Mouse (Mus musculus) C2C12 (cell line): ENCODE measurements at regions not wholly inside any gene's neighbourhood (a gene's known extent, or its start where the extent isn't known, plus 50 kb on each side); places are given as distances from the start of the nearest gene placed in this dataset.

Experiments used
- H3K27me3 ChIP-seq: one replicate; pipeline ENCODE4 v1.6.1; 2011; ENCODE audit not compliant: control insufficient read depth, insufficient read depth, insufficient read length
- H3K36me3 ChIP-seq: one replicate; pipeline ENCODE4 v1.6.1; 2011; ENCODE audit not compliant: control insufficient read depth, insufficient read depth
- H3K4me3 ChIP-seq: one replicate; pipeline ENCODE4 v1.5.1; 2011; ENCODE audit warnings: mild to moderate bottlenecking, control low read depth; ENCODE audit not compliant: poor library complexity, insufficient read depth, severe bottlenecking
- H3K79me2 ChIP-seq: one replicate; pipeline ENCODE4 v1.6.1; 2011; ENCODE audit not compliant: control insufficient read depth, insufficient read depth
- H3K79me3 ChIP-seq: one replicate; pipeline ENCODE4 v1.6.1; 2011; ENCODE audit warnings: low read depth, control low read depth
- H3ac ChIP-seq: one replicate; pipeline ENCODE3; 2011; ENCODE audit warnings: low read depth; ENCODE audit not compliant: control insufficient read depth, insufficient read length
- CEBPB ChIP-seq: IDR thresholded peaks from one replicate; pipeline ENCODE4 v1.6.1; 2011; ENCODE audit warnings: low read depth, mild to moderate bottlenecking, control low read depth, moderate library complexity
- CTCF ChIP-seq: IDR thresholded peaks from one replicate; pipeline ENCODE4 v1.5.1; 2011; ENCODE audit not compliant: control insufficient read depth, insufficient read depth, insufficient read length
- FOSL1 ChIP-seq: IDR thresholded peaks from one replicate; pipeline ENCODE4 v1.8.0; 2011; ENCODE audit warnings: mild to moderate bottlenecking, low read length; ENCODE audit not compliant: poor library complexity, insufficient read depth, severe bottlenecking
- MAX ChIP-seq: IDR thresholded peaks from one replicate; pipeline ENCODE4 v1.6.1; 2011; ENCODE audit warnings: mild to moderate bottlenecking, control low read depth
- MYOD1 ChIP-seq: IDR thresholded peaks from one replicate; pipeline ENCODE4 v1.6.1; 2011; ENCODE audit warnings: low read depth; ENCODE audit not compliant: control insufficient read depth, insufficient read length
- MYOG ChIP-seq: IDR thresholded peaks from one replicate; pipeline ENCODE4 v1.6.1; 2011; ENCODE audit not compliant: control insufficient read depth, insufficient read length; ENCODE audit errors: extremely low read depth
- USF1 ChIP-seq: IDR thresholded peaks from one replicate; pipeline ENCODE4 v1.6.1; 2011; ENCODE audit warnings: low read depth, mild to moderate bottlenecking, control low read depth, moderate library complexity

DNA sequence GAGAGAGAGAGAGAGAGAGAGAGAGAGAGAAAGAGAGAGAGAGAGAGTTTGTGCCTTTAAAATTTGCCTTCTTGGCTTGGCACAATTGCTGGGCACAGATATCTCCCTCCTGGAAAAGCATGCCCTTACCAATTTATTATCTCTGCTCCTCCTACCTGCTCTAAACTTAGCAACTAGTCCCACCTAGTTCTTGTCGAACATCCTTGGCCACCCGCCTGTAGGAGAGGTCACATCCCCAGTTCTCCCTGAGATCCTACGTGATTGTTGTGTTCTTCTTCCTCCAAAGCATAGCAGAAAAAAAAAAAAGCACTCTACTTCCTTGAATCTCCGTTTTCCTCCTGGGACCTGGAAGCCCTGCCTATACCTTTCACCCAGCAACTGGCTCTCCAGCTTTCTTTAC is 101.8 kb downstream of the Polr2m start:
- H3K79me3 ChIP-seq: no peaks in the 10 kb centered on the region
- TF ChIP-seq MYOD1: no peak
- no peak for TF ChIP-seq CTCF
- TF ChIP-seq MAX: no peak
- TF ChIP-seq USF1: no peak
- no peak for TF ChIP-seq CEBPB
- no peak for TF ChIP-seq MYOG
- TF ChIP-seq FOSL1: no peak
- H3ac ChIP-seq: no peak overlapping the region
- no peaks in the 10 kb centered on the region for H3K36me3 ChIP-seq
- no peaks in the 10 kb centered on the region for H3K27me3 ChIP-seq
- no peak overlapping the region for H3K4me3 ChIP-seq
- H3K79me2 ChIP-seq: no peaks in the 10 kb centered on the region

DNA sequence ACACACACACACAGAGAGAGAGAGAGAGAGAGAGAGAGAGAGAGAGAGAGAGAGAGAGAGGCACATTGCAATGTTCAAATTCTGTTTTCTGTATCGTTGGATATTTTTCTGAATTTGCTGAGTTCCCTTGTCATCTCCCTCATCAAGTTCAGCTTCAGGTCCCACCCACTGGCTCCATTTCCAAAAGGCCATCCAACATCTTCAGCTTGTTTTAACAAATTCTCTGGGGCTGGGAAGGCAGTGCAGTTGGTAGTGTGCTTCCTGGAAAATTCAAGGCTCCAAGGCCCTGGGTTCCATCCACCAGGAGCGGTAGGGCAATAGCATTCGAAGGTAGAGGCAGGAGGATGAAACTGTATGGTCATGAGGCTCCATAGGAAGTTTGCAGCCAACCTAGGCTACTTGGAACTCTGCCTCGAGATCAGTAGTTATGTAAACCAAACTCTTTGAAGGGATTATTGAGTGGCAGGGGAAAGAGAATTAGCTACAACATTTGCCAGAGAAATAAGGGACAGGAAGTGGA is 105.9 kb downstream of the Polr2m start:
- Histone ChIP-seq H3K79me3 (no peaks in the 10 kb centered on the region), H3K79me2 (no peaks in the 10 kb centered on the region), H3K27me3 (peaks cover 10% of the 10 kb centered on the region), H3K36me3 (no peaks in the 10 kb centered on the region), H3K4me3 (no peak overlapping the region), H3ac (no peak overlapping the region)
- TF ChIP-seq MAX (no peak), CTCF (no peak), FOSL1 (no peak), CEBPB (no peak), MYOG (no peak), MYOD1 (no peak), USF1 (no peak)

GRCm38 (mm10) chr9:71369760-71370159 is 116.0 kb downstream of the Polr2m start:
- no peaks in the 10 kb centered on the region for H3K79me3 ChIP-seq
- no peaks in the 10 kb centered on the region for H3K36me3 ChIP-seq
- no peak overlapping the region for H3ac ChIP-seq
- TF ChIP-seq USF1: no peak
- TF ChIP-seq FOSL1: no peak
- TF ChIP-seq MYOG: no peak
- H3K27me3 ChIP-seq: peaks cover 3% of the 10 kb centered on the region
- no peak overlapping the region for H3K4me3 ChIP-seq
- no peaks in the 10 kb centered on the region for H3K79me2 ChIP-seq

DNA sequence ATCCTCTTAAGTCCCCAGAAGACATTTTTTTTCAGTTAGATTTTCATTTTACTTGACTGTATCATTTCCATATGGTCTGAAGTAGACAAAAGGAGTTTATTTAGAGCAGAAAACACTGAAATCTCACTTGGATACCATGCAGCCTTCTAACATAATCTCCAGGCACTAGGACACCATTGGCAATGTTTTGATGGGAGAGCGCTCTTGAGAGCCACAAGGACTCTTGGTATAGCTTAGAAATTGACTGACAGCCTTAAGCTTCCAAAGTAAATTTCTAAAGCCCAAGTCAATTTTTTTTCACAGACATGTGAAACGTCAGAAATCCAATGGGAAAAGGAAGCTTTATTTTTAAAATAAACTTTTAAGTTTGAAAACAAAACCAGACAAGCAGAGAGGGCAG is 116.5 kb downstream of the Polr2m start:
- TF ChIP-seq MYOG (no peak), USF1 (no peak), CTCF (no peak), FOSL1 (no peak), CEBPB (no peak), MAX (no peak)
- Histone ChIP-seq H3K4me3 (no peak overlapping the region), H3K36me3 (no peaks in the 10 kb centered on the region), H3K79me2 (no peaks in the 10 kb centered on the region), H3K27me3 (peaks cover 3% of the 10 kb centered on the region), H3ac (no peak overlapping the region), H3K79me3 (no peaks in the 10 kb centered on the region)

DNA sequence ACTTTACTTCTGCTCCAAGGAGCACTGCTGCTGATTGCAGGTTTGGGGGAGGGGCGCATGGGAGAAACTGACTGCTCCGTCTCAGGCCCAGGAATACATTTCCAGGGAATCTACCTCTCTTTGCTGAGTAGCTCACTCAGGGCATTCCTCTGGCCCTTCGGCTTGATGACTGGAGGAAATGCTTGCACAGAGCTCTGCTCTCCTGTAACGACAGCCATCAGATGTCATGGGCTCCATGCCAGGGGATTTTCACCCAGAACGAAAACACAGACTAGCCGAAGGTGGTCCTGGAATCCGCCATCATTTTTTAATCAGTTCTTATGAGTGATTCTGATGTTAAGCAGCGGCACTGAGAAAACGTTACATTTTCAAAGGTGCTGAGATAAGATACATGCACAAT is 119.2 kb downstream of the Polr2m start:
- H3K79me3 ChIP-seq: no peaks in the 10 kb centered on the region
- H3K27me3 ChIP-seq: peaks cover 3% of the 10 kb centered on the region
- TF ChIP-seq MYOD1: no peak
- TF ChIP-seq CEBPB: no peak
- TF ChIP-seq USF1: no peak
- no peak overlapping the region for H3ac ChIP-seq
- no peaks in the 10 kb centered on the region for H3K36me3 ChIP-seq
- no peak overlapping the region for H3K4me3 ChIP-seq
- H3K79me2 ChIP-seq: no peaks in the 10 kb centered on the region

GRCm38 (mm10) chr9:71365177-71365738 is 120.5 kb downstream of the Polr2m start:
- H3K79me2 ChIP-seq: no peaks in the 10 kb centered on the region
- TF ChIP-seq FOSL1 (no peak), CEBPB (no peak), USF1 (no peak), MYOG (no peak), MYOD1 (no peak), CTCF (no peak), MAX (no peak)
- no peaks in the 10 kb centered on the region for H3K79me3 ChIP-seq
- no peak overlapping the region for H3K4me3 ChIP-seq
- no peaks in the 10 kb centered on the region for H3K27me3 ChIP-seq
- no peaks in the 10 kb centered on the region for H3K36me3 ChIP-seq
- no peak overlapping the region for H3ac ChIP-seq
